Mouse (Mus musculus): ENCODE data around the gene Gm11555.
"Not testable (repeated sequence)": the region's sequence is repeated elsewhere in the genome, so short reads cannot be mapped to it uniquely, and the experiment has no call there.

The Gm11555 gene

GRCm38 (mm10) chr11:99650136-99650535 lies at the start of gene Gm11555:
Gene Gm11555 (minus strand): TSS chr11:99650236.
- DNase-seq (ENCODE audit: low spot score in 2 of 2), result no peak

DNA sequence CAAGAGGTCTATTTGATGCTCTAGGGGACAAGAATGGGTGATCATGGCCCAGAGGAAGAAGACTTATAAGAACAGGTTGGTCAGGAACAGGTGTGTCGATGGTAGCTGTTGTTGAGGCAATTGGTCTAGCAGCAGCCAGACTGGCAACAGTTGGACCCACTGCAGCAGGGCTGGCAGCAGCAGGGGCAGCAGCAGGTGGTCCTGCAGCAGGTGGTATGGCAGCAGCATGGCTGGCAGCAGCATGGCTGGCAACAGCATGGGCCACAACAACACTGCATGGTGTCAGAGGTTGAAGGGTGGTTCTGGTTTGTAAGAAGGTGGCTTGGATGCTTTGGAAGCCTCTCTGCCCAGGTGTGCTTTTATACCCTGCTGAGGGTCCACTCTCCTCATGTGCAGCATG lies 40.4 kb upstream of the Gm11555 start, which contains the start of gene Gm14190:
Gm14190 (minus strand) TSS at position 278 of the 400 bp plus-strand sequence.
- no peak for DNase-seq (ENCODE audit: low spot score in 2 of 2)

DNA sequence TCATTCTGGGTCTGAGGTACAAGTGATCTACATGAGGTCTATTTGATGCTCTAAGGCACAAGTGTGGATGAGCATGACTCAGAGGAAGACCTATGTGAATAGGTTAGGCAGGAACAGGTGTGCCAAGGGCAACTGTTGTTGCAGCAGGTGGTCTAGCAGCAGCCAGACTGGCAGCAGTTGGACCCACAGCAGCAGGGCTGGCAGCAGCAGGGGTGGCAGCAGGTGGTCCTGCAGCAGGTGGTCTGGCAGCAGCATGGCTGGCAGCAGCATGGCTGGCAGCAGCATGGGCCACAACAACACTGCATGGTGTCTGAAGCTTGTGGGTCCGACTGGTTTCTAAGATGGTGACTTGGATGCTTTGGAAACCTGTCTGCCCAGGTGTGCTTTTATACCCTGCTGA lies 35.2 kb upstream of the Gm11555 start:
- not testable (repeated sequence) for DNase-seq (ENCODE audit: low spot score in 2 of 2)

- no peak for DNase-seq (ENCODE audit: low spot score in 2 of 2)
Observed at GRCm38 (mm10) chr11:99683481-99683880, 33.4 kb upstream of the Gm11555 start.

DNA sequence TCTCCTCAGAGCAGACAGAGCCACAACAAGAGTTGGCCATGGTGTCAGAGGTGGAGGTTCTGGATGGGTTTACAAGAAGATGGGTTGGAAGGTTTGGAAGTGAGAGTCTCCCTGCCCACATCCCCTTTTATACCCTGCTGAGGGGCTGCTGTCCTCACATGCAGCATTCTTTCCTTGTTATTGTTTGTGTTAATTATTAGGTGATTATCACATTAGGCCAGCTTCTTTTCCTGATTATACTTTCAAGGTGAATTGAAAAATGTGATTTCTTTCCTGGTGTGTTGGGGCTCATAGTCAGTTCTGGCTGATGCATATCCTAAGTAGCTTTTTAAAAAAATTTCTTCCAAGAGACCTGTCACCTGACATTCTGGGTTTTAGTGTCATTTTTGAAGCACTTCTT lies 15.8 kb upstream of the Gm11555 start, which contains the start of gene Krtap4-6:
Krtap4-6 (minus strand) TSS at position 101 of the 400 bp plus-strand sequence.
- no peak for DNase-seq (ENCODE audit: low spot score in 2 of 2)

- no peak for DNase-seq (ENCODE audit: low spot score in 2 of 2)
Observed at GRCm38 (mm10) chr11:99662802-99663201, 12.8 kb upstream of the Gm11555 start.

DNA sequence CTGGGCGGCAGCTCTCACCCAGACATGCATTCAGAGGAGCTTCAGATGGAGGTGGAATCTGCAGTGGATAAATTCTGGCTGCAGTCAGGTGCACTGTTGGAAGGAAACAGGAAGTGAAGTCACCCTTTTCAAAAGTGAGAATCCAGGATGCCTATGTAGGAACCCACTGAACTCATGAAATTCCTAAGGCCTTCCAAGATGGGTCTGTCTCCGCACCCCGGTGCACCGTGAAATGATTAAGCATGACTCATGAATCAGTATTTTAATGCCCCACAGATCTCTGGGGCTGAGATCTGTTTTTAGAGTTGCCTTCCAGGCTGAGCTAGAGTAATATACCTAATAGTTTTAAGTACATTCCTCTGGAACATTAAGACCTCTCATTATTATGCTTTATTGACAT lies 9.2 kb upstream of the Gm11555 start:
- no peak for DNase-seq (ENCODE audit: low spot score in 2 of 2)

DNA sequence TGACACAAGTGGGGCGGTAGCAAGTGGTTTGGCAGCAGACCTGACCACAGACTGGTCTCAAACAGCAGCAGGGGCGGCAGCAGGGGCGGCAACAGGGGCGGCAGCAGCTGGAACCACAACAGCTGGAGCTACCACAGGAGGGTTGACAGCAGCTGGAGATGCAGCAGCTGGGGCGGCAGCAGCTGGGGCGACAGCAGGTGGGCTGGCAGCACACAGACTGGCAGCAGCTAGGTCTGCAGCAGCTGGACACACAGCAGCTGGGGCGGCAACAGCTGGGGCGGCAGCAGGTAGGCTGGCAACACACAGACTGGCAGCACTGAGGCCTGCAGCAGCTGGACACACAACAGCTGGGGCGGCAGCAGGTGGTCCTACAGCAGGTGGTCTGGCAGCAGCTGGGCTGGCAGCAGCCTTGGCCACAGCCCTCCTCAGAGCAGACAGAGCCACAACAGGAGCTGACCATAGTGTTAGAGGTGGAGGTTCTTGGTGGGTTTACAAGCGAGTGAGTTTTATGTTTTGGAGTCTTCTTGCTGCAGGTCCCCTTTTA lies 8.5 kb upstream of the Gm11555 start, which contains the start of gene Gm11563:
Gm11563 (minus strand) TSS at position 494 of the 544 bp plus-strand sequence.
- DNase-seq (ENCODE audit: low spot score in 2 of 2), result not testable (repeated sequence)

GRCm38 (mm10) chr11:99657051-99657450 lies 7.0 kb upstream of the Gm11555 start:
- DNase-seq (ENCODE audit: low spot score in 2 of 2), result no peak

DNA sequence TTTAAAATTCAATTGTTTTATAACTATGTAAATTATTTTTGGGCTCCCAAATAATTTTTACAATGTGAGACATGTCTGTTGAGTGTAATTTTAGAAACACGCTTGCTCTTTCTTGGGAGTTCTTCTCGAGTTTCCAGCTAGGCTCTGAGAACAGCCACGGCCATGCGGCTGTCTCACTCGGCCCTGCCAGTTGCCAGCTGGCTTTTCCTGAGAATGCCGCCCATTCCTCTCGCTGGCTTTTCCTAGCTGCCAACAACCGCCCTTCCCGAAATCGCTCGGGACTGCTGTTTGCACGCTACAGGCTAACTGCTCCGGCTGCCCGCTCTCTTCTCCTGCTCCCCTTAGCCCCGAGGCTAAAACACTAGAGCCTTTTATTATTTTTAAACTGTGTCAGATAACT lies 3.6 kb downstream of the Gm11555 start:
- no peak for DNase-seq (ENCODE audit: low spot score in 2 of 2)

DNA sequence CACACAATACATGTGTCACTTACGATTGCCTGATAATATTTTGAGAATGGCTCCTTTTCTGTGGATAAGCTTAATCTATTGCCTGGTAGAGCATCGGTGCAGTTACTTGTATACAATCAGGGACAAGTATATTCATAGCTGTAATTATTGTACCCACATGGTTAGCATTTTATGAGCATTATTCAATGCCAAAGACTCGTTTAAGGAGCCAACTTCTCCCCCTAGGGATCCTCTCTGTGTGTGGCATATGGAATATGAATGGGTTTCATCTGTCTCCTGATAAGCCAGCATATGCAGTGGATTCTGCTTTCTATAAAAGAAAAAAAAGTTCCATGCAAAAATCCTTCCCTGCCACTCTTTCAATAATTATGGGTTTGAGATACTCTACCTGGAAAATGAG lies 5.7 kb downstream of the Gm11555 start:
- DNase-seq (ENCODE audit: low spot score in 2 of 2), result no peak

GRCm38 (mm10) chr11:99643635-99644139 lies 6.3 kb downstream of the Gm11555 start, which contains the start of gene Krtap4-7:
Gene Krtap4-7 (minus strand): TSS chr11:99644089.
- not testable (repeated sequence) for DNase-seq (ENCODE audit: low spot score in 2 of 2)

DNA sequence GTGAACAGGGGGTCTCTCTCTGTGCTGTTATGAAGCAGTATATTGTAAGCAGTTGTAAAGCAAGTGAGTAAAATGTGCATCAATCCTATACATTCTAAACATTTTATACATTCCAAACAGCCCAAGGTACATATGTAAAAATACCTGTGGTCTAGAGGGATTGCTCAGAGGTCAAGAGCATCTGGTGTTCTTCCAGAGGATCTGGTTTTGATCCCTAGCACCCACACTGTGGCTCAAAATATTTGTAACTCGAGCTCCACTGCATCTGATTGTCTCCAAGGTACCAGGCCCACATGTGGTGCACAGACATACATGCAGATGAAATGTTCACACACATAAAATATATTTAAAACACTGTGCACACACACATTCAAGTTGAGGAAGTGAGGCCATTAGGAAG lies 9.1 kb downstream of the Gm11555 start:
- DNase-seq (ENCODE audit: low spot score in 2 of 2), result no peak

DNA sequence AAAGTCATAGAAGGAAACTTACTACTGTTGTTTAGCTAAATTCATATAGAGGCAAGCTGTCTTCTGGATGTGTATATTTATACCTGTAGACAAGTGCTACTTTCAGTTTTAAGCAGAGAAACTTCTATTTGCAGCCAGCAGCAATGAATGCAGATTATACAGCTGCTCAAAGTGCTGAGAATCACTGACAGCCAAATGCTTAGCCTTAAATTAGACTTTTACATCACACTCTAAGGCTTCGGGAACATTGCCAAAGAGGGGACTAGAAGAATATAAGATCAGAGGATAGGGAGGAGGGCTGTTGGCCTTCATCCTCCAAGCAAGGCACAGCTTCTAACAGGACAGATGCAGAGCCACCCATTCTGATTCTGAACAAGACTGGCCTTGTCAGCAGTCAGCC lies 12.9 kb downstream of the Gm11555 start:
- no peak for DNase-seq (ENCODE audit: low spot score in 2 of 2)

GRCm38 (mm10) chr11:99634653-99635134 lies 15.3 kb downstream of the Gm11555 start, which contains the start of gene Krtap4-2:
Gene Krtap4-2 (minus strand): TSS chr11:99635084.
- DNase-seq (ENCODE audit: low spot score in 2 of 2), result no peak

DNA sequence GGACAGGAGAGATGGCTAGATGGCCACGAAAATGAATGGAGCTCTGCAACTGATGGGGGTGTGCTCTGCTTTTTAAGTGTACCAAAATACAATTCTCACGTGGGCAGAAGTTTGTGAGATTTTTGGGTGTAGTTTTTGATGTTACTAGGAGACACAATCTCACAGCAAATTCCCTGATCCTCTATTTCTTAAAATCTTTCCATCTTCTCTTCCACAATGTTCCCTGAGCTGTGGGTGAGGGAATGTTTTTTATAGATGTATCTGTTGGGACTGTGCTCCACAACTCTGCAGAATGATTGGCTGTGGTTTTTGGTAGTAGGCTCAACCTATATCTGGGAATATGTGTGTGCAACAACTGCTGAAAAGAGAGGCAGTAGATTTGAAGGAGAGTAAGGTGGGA lies 16.7 kb downstream of the Gm11555 start:
- peak in 1 of 2 experiments; percentile 35 for DNase-seq (ENCODE audit: low spot score in 2 of 2)

DNA sequence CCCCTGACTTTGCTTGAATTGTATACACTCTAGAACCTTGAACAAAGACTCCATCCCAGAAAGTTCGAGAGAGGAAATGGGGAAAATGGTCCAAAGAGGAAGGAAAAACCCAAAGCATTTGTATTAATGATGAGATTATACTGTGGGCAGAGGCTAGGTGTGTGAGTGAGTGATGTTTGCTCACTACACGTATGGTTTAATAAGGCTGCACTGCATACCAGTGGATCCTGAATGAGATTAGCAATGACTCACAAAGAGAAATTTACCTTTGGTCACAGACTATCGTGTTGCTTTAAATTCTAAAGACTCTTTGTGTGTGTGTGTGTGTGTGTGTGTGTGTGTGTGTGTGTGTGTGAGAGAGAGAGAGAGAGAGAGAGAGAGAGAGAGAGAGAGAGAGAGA lies 19.1 kb downstream of the Gm11555 start:
- no peak for DNase-seq (ENCODE audit: low spot score in 2 of 2)

DNA sequence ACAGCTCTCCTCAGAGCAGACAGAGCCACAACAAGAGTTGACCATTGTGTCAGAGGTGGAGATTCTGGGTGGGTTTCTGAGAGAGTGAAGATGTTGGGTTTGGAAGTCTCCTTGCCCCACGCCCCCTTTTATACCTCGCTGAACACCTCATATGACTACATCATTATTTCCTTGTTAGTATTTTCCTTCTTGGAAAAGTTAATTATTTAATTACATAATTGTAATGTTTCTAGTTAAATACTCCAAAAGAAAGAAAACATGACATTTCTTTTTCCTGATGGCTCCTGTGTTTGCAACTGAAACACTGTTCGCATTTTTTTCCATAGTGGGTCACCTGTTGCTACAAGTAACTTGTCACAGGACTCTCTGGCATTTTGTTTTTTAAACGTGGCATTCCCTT lies 21.9 kb downstream of the Gm11555 start, which contains the start of gene Krtap4-1:
Krtap4-1 (minus strand) TSS at position 101 of the 400 bp plus-strand sequence.
- no peak for DNase-seq (ENCODE audit: low spot score in 2 of 2)

GRCm38 (mm10) chr11:99620335-99620734 lies 29.7 kb downstream of the Gm11555 start, which contains the start of gene Gm11562:
Gene Gm11562 (minus strand): TSS chr11:99620435.
- DNase-seq (ENCODE audit: low spot score in 2 of 2), result no peak

DNA sequence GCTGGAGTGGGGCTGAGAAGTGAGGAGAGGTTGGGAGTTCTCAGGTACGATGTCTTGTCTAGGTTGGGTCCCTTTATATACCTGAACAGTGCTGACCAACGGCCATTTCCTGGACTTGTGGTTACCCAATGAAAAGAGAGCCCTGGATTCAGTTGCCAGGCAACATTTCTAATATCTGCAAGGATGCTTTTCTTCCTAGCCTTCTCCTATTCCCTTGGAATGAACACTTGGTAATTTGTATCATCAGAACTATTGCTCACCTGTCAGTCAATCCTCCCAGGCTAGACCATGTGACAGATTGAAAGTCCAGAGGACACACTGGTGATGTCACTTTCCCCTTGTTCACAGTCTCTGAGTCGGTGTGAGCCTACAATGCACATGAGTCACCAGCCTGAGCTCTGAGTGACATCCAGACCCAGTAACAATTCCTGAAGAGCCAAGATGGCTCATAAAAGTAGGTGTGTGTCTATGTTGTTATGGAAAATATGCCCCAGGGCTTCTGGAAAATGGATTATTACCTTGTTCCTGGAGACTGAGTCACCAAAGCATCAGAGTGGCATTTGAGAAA lies 35.2 kb downstream of the Gm11555 start, which contains the start of gene Krtap2-4:
Krtap2-4 (minus strand) TSS at position 51 of the 568 bp plus-strand sequence.
- no peak for DNase-seq (ENCODE audit: low spot score in 2 of 2)

- DNase-seq (ENCODE audit: low spot score in 2 of 2), result not testable (repeated sequence)
Observed at GRCm38 (mm10) chr11:99610089-99610488, 39.9 kb downstream of the Gm11555 start, which contains the start of gene Gm11937. Gene Gm11937 (minus strand): TSS chr11:99610189.

DNA sequence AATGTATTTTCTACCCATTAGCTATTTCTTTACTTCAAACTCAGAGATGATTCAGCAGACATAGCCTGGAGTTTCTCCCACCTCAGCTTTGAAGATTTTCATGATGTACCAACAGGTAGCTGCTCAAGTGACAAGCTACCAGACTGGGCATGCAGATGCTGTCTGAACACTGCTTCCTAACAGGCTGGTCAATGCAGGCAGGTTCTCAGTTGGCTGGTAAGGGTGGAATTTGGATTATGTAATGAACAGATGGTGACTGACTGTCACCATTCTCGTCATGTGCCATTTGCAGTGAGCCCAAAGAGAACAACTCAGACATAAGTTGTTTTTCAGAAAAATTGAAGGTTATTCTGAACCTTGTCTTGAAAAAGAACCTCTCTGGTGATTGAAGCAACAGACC lies 40.9 kb downstream of the Gm11555 start:
- peak; percentile 50 to 58 for DNase-seq (ENCODE audit: low spot score in 2 of 2)

DNA sequence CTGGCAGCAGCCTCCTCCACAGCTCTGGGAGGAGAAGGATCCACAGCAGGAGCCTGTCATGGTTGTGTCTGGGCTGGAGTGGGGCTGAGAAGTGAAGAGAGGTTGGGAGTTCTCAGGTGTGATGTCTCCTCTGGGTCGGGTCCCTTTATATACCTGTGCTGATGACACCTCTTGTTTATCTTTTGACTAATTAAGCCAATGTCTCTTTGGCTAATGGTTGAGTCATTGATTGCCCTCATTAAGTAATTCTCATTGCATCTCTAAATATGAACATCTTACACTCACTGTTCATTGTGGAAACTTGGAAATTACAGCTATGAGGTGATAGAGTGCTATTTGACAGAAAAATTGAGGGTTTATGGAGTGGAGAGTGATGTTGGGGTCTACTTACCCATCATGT lies 46.8 kb downstream of the Gm11555 start, which contains the start of gene Gm11938:
Gm11938 (minus strand) TSS at position 101 of the 400 bp plus-strand sequence.
- DNase-seq (ENCODE audit: low spot score in 2 of 2), result not testable (repeated sequence)
